ENCODE assay signal across 9 mouse cellular contexts in genomic region chr7:130834958-130835861, GRCm38 (mm10). TPM values are rescaled to one million over a fixed set of nuclear protein-coding genes. Genes with fewer than 3 reads are reported as not detected.
DNase-seq lines count a peak whose midpoint lies in the region; TF ChIP-seq lines count a peak whose summit lies in the region.
"Had no signal": no experiment of that assay in that cellular context is flagged by ENCODE, and none has a peak within 500 bp of the region (broad histone marks: within the 10 kb centered on the region; RNA-seq: fewer than 3 reads in every experiment).

No protein-coding gene starts in this region.

- TF ChIP-seq POLR2A in embryonic fibroblast, embryonic 13.5 days (IDR thresholded peaks at IDR 0.05; ENCODE audit: low read depth, low read length): no peak

- DNase-seq in 3T3-L1 (ENCODE audit: low read depth, low spot score): peak; percentile 86
- peak; percentile 28 for DNase-seq in adipocyte (ENCODE audit: low spot score)
- DNase-seq in kidney, adult 18-20 months: peak; percentile 62
- DNase-seq in mesoderm, embryonic 11.5 days (ENCODE audit: low read depth, low spot score): peak; percentile 71
- DNase-seq in thymus, postnatal 10 days (ENCODE audit: low spot score in 2 of 2): no peak
- no peak for DNase-seq in right cerebral cortex, postnatal 10 days (ENCODE audit: low spot score in 2 of 2)
- DNase-seq in frontal cortex, adult 2 months (ENCODE audit: extremely low spot score in 1 of 2, low spot score in 1 of 2): no peak

- H3K27ac ChIP-seq in embryonic fibroblast, embryonic 13.5 days (ENCODE audit: insufficient read depth, low read length): peak overlapping the region; percentile 9; the same call in 1 of the 2 replicates
- H3K27ac ChIP-seq: limb, embryonic 13.5 days had no signal

- TF ChIP-seq CTCF in embryonic fibroblast, embryonic 13.5 days (IDR thresholded peaks at IDR 0.05; ENCODE audit: borderline replicate concordance, insufficient read depth, low read length): no peak

- no peaks in the 10 kb centered on the region for H3K4me1 ChIP-seq in embryonic fibroblast, embryonic 13.5 days (ENCODE audit: control insufficient read depth, insufficient read depth, low read length)

- no peak overlapping the region for H3K4me3 ChIP-seq in embryonic fibroblast, embryonic 13.5 days (ENCODE audit: insufficient read depth, low read length)
- H3K4me3 ChIP-seq: limb, embryonic 13.5 days had no signal

RNA-seq across cellular contexts. Expression of gene Plekha1, which starts 30.3 kb away (rescaled TPM):
- polyA plus RNA-seq in embryonic fibroblast, embryonic 13.5 days (2011; ENCODE audit: insufficient read length, low read depth, missing spikeins): 56.4 and 60.8 TPM in 2 replicates
- polyA plus RNA-seq in frontal cortex, adult 2 months (2012; rRNA removed): 155 and 156 TPM in 2 replicates

Comparison
In these comparisons a context has a peak if more than half of its experiments do, and no peak if none do; other contexts are left out.
1. DNase-seq: peak in 3T3-L1 (single experiment), adipocyte (single experiment), kidney, adult 18-20 months (single experiment) and mesoderm, embryonic 11.5 days (single experiment); none in thymus, postnatal 10 days (0 of 2), right cerebral cortex, postnatal 10 days (0 of 2) and frontal cortex, adult 2 months (0 of 2).